Mouse (Mus musculus): ENCODE measurements around the gene Syngr4. TPM values are rescaled to one million over a fixed set of nuclear protein-coding genes. Genes with fewer than 3 reads are reported as not detected.

Syngr4 gene
- total and polyA plus RNA-seq, 2 experiments = not detected

DNA sequence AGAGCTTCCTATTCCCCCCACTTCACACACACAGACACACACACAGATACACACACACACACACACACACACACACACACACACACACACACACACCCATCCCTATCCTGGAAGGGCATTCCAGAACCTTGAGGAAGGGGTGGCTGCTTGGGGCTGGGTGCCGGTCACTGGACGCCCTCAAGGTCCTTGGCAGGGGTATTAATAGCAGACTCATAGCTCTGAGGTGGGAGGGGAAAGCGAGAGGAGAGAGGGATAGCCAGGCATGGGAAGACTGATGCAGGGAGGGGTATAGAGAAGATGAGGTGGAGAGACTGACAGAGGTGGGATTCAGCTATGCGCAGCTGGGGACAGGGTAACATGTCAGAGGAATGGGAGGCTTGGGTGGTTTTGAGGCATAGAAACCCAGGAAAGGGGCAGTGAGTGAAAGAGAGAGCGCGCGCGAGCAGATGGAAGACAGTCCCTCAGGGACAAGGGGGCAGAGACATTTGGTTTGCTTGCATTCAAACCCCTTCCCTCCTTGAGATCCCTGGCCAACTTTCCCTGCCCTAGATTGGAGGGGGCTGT, 27.3 kb downstream of the Syngr4 start:
- Histone ChIP-seq H3K79me2 (ENCODE audit: control insufficient read depth, insufficient read depth, low read length) (peaks cover 7% of the 10 kb centered on the region; the same call in 1 of the 2 replicates), H3K4me1 (ENCODE audit: control insufficient read depth, insufficient read depth, low read length) (peaks cover 12% of the 10 kb centered on the region), H3K9ac (ENCODE audit: low read depth, low read length) (no peak overlapping the region), H3K27ac (replicated peaks; ENCODE audit: insufficient read depth, low read depth, low read length) (no peak overlapping the region), H3K4me3 (ENCODE audit: insufficient read depth, low read depth, low read length) (no peak overlapping the region), H3K27me3 (ENCODE audit: control insufficient read depth, insufficient read depth, low read length) (peaks cover 16% of the 10 kb centered on the region), H3K36me3 (ENCODE audit: control insufficient read depth, insufficient read depth, low read length) (peaks cover 2% of the 10 kb centered on the region; the same call in 1 of the 2 replicates)
- 53% methylated on average over 8 of the region's 8 CpGs for WGBS
- TF ChIP-seq POLR2A (IDR thresholded peaks at IDR 0.05; ENCODE audit: extremely low read depth, insufficient read depth, low read length) (no peak), CTCF (IDR thresholded peaks at IDR 0.05; ENCODE audit: low read depth, low read length) (no peak)
- no peak for DNase-seq (ENCODE audit: extremely low read depth, low read depth, low spot score)

DNA sequence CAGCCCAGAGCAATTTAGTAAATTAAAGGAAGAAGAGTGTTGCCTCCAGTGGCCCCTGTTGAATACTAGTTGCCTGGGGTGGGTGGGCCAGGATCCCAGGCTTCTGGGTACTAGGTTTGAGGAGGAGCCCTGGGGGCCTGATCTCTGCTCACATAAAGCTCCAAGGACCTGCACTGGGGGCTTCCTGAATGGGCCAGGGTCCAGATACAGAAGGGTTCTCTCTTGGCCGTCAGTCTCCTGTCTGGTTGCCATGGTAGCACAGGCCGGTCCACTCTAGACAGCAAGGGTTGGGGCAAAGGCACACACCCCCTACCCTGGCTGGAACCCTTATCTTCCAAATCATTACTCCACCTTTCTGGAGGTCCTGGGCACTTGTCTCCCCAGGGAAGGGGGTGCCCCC, 28.6 kb downstream of the Syngr4 start:
- Histone ChIP-seq H3K79me2 (ENCODE audit: control insufficient read depth, insufficient read depth, low read length) (no peaks in the 10 kb centered on the region), H3K27me3 (ENCODE audit: control insufficient read depth, insufficient read depth, low read length) (peaks cover 16% of the 10 kb centered on the region), H3K9ac (ENCODE audit: low read depth, low read length) (no peak overlapping the region), H3K27ac (replicated peaks; ENCODE audit: insufficient read depth, low read depth, low read length) (no peak overlapping the region), H3K4me1 (ENCODE audit: control insufficient read depth, insufficient read depth, low read length) (peaks cover 6% of the 10 kb centered on the region), H3K4me3 (ENCODE audit: insufficient read depth, low read depth, low read length) (no peak overlapping the region), H3K36me3 (ENCODE audit: control insufficient read depth, insufficient read depth, low read length) (no peaks in the 10 kb centered on the region)
- WGBS = 83% methylated on average over 2 of the region's 2 CpGs
- TF ChIP-seq POLR2A (IDR thresholded peaks at IDR 0.05; ENCODE audit: extremely low read depth, insufficient read depth, low read length) (no peak), CTCF (IDR thresholded peaks at IDR 0.05; ENCODE audit: low read depth, low read length) (no peak)
- no peak for DNase-seq (ENCODE audit: extremely low read depth, low read depth, low spot score)

DNA sequence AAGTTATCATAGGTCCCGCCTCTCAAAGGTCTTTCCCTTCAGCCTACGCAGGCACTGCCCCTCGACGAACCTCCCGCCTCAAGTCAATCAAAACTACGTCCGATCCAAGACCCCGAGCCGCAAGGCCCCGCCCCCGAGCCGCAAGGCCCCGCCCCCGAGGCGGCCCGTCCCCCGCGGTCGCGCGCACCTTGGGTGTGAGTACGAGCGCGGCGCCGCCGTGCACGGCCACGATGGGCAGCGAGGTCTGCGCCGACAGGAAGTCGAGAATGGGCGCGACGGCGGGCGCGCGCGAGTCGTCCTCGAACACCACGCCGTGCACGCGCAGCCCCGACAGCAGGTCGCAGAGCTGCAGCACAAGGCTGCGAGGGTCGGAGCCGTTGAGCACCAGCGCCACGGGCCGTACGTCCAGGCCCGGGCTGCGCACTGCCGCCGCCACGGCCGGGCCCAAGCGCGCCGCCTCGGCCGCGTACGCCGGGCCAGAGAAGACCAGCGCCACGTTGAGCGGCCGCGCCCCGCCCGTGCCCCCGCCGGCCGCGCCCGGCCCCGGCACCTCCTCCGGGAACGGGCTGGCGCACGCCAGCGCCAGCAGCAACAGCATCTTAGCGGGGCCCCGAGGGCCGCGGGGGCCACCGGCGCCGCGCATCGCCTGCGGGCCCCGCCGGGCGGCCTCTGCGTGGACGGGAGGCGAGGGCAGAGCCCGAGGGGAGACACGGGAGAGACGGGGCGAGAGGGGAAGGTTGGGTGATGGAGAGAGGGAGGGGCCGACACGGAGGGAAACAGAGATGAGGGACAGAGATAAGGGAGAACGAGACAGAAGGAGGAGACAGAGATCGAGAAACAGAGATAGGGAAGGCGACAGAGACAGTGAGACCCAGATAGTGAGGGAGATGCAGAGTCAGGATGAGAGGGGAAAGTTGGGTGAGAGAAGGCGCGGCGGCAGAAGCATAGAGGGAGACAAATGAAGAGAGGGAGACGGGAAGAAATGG, 30.3 kb downstream of the Syngr4 start:
- peak overlapping the region; percentile 84 for H3K4me3 ChIP-seq (ENCODE audit: insufficient read depth, low read depth, low read length)
- H3K36me3 ChIP-seq (ENCODE audit: control insufficient read depth, insufficient read depth, low read length) = no peaks in the 10 kb centered on the region
- peaks cover 16% of the 10 kb centered on the region for H3K27me3 ChIP-seq (ENCODE audit: control insufficient read depth, insufficient read depth, low read length)
- no peaks in the 10 kb centered on the region for H3K79me2 ChIP-seq (ENCODE audit: control insufficient read depth, insufficient read depth, low read length)
- peak; percentile 35 for DNase-seq (ENCODE audit: extremely low read depth, low read depth, low spot score)
- peak overlapping the region; percentile 94 for H3K9ac ChIP-seq (ENCODE audit: low read depth, low read length)
- no peak for TF ChIP-seq CTCF (IDR thresholded peaks at IDR 0.05; ENCODE audit: low read depth, low read length)
- TF ChIP-seq POLR2A (IDR thresholded peaks at IDR 0.05; ENCODE audit: extremely low read depth, insufficient read depth, low read length) = no peak
- H3K4me1 ChIP-seq (ENCODE audit: control insufficient read depth, insufficient read depth, low read length) = peaks cover 6% of the 10 kb centered on the region
- 2% methylated on average over 117 of the region's 117 CpGs for WGBS
- H3K27ac ChIP-seq (replicated peaks; ENCODE audit: insufficient read depth, low read depth, low read length) = no peak overlapping the region

DNA sequence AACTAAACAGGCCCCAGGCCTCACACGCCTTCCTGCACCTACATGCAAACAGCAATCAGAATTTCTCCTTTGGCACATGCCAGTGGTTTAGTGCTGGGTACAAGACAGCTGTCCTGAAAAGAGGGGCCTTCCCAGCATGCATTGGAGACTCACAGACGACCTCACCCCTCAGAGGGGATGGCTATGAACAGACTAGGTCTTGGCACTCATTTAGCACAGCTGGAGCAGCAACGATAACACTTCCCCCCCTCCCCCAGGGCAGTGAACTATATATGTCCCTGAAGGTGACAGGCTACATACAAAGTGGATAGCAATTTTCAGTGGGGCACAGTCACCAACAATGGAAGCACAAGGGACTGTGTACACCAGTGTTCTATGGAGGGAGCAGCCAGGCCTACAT, 32.1 kb downstream of the Syngr4 start:
- WGBS = 73% methylated on average over 3 of the region's 3 CpGs
- no peak overlapping the region for H3K27ac ChIP-seq (replicated peaks; ENCODE audit: insufficient read depth, low read depth, low read length)
- no peak for TF ChIP-seq CTCF (IDR thresholded peaks at IDR 0.05; ENCODE audit: low read depth, low read length)
- no peak for TF ChIP-seq POLR2A (IDR thresholded peaks at IDR 0.05; ENCODE audit: extremely low read depth, insufficient read depth, low read length)
- no peak overlapping the region for H3K9ac ChIP-seq (ENCODE audit: low read depth, low read length)
- H3K4me1 ChIP-seq (ENCODE audit: control insufficient read depth, insufficient read depth, low read length) = peaks cover 6% of the 10 kb centered on the region
- H3K79me2 ChIP-seq (ENCODE audit: control insufficient read depth, insufficient read depth, low read length) = no peaks in the 10 kb centered on the region
- no peaks in the 10 kb centered on the region for H3K36me3 ChIP-seq (ENCODE audit: control insufficient read depth, insufficient read depth, low read length)
- DNase-seq (ENCODE audit: extremely low read depth, low read depth, low spot score) = no peak
- no peak overlapping the region for H3K4me3 ChIP-seq (ENCODE audit: insufficient read depth, low read depth, low read length)
- H3K27me3 ChIP-seq (ENCODE audit: control insufficient read depth, insufficient read depth, low read length) = peaks cover 5% of the 10 kb centered on the region; the same call in 1 of the 2 replicates

DNA sequence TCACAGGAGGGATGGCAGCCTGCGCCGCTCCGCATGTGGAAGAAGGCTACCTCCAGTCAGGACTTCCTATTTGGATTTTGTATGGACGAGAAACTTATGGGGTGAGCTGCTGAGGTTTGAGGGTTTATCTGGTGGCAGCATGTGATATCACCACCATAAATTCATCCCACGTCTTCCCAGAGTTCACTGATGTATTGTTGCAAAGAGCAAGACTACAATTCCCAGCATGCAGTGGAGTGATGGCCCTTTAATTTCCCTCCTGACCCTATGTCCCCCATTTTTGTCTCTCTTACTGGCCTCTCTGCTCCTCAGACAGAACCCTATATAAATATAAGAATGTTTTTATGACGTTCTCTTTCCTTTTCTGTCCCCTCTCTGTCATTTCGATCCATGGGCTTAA, 33.7 kb downstream of the Syngr4 start:
- no peaks in the 10 kb centered on the region for H3K36me3 ChIP-seq (ENCODE audit: control insufficient read depth, insufficient read depth, low read length)
- 89% methylated on average over 7 of the region's 7 CpGs for WGBS

More for the DNA sequence above, 33.7 kb downstream of the Syngr4 start:
- Histone ChIP-seq H3K9ac (ENCODE audit: low read depth, low read length) (no peak overlapping the region), H3K27ac (replicated peaks; ENCODE audit: insufficient read depth, low read depth, low read length) (no peak overlapping the region), H3K4me3 (ENCODE audit: insufficient read depth, low read depth, low read length) (no peak overlapping the region), H3K4me1 (ENCODE audit: control insufficient read depth, insufficient read depth, low read length) (peaks cover 6% of the 10 kb centered on the region), H3K27me3 (ENCODE audit: control insufficient read depth, insufficient read depth, low read length) (peaks cover 1% of the 10 kb centered on the region; the same call in 1 of the 2 replicates), H3K79me2 (ENCODE audit: control insufficient read depth, insufficient read depth, low read length) (no peaks in the 10 kb centered on the region)
- DNase-seq (ENCODE audit: extremely low read depth, low read depth, low spot score) = no peak
- TF ChIP-seq CTCF (IDR thresholded peaks at IDR 0.05; ENCODE audit: low read depth, low read length) (no peak), POLR2A (IDR thresholded peaks at IDR 0.05; ENCODE audit: extremely low read depth, insufficient read depth, low read length) (no peak)
